Mouse (Mus musculus) cerebellum, postnatal 4 days (tissue): ENCODE data around the gene Aco1.

Source experiments
- DNase-seq, 2 experiments: peaks; one replicate each; pipeline ENCODE4 v3.0.0; 2022; ENCODE audit warnings: low spot score in 2 of 2, mixed read lengths in 1 of 2

Aco1 gene

GRCm38 (mm10) chr4:40156582-40157499, 14.0 kb downstream of the Aco1 start:
- no peak for DNase-seq

GRCm38 (mm10) chr4:40157500-40158223, 14.8 kb downstream of the Aco1 start:
- no peak for DNase-seq

DNA sequence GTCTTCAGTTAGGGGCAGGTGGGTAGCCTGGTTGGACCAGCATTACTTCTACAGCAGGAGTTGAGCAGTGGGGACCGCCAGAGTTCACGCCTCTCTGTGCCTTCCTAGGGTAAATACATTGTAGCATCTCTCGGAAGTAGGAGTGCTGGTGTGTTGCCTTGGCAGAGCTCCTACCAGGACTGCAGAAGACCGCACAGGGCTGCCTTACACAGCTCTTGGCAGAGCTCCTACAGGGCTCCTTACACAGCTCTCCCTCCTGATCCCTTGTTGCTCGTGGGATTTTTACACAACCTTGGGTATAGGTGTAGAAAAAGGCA, 15.3 kb downstream of the Aco1 start:
- no peak for DNase-seq

GRCm38 (mm10) chr4:40160591-40161434, 17.9 kb downstream of the Aco1 start:
- DNase-seq: no peak

GRCm38 (mm10) chr4:40163646-40164045, 20.8 kb downstream of the Aco1 start:
- DNase-seq: peak in 1 of 2 experiments; percentile 11

DNA sequence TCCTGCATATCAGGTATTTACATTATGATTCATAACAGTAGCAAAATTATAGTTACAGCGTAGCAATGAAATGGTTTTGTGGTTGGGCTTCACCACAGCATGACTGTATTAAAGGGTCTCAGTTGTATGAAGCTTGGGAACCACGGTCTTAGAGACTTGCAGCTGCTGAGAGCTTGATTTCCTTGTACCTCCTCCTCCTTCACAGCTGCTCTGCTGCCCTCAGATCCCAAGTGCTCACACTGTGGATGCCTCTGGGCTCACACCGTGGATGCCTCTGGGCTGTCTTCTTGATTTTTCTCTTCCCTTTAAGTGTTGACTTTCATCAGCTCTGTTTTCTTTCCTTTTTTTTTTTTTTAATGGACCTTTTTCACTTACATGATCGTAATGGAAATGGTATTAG, 28.6 kb downstream of the Aco1 start:
- no peak for DNase-seq

DNA sequence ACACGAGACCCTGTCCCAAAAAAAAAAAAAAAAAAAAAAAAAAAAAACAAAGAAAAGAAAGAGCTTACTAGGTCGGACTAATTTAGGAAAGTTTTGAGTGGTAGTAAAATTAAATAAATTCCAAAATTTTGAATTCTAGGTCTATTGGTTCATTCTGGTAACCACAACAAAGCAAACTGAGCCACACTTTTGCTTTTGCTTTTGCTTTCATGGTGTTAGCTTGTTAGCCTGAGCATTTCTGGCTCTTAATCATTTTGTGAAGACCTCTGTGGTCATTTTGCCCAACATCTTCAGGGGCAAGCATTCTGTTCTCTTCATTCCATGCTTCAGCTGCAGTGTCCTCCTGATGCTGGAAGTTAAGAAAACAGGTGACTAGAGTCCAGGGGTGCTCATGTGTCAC, 29.5 kb downstream of the Aco1 start:
- DNase-seq: no peak

GRCm38 (mm10) chr4:40174321-40174720, 31.4 kb downstream of the Aco1 start:
- no peak for DNase-seq

GRCm38 (mm10) chr4:40178584-40178983, 35.7 kb downstream of the Aco1 start:
- peak in 1 of 2 experiments; percentile 4 for DNase-seq

DNA sequence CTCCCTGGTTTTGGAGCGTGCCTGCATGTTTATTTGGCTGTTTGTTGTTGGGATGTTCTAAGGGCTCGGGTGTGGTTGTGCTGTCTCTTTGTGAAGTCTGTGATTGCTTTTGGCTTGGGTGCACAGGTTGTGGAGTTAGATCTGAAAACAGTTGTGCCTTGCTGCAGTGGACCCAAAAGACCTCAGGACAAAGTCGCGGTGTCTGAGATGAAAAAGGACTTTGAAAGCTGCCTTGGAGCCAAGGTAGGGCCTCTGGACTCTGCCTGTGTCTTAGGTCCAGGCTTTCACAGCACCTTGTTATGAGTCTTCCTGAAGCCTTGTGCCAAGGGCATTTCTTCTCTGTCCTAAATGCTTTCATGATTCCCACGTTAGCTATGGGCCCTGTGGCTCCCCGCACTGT, 37.2 kb downstream of the Aco1 start:
- no peak for DNase-seq

DNA sequence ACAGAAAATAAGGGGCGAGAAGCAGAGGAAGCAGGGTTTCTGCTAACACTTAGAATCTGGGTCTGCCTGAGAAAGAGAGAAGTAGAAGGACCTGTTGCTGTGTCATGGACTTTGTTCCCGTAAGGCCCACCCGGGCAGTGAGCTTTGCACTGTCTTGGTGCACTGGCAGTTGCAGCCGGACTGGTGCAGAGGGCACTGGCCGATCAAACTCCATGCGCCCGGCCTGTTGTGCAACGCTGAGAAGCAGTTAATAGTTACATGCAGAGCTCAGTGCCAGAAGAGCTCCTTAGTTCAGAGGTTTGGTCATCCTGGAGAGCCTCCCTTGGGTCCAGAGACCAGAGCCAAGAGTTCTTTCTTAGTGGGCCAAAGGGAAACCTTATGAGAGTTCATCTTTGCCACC, 38.8 kb downstream of the Aco1 start:
- DNase-seq: peak in 1 of 2 experiments; percentile 17

GRCm38 (mm10) chr4:40182651-40183320, 39.9 kb downstream of the Aco1 start:
- peak; percentile 56 to 69 for DNase-seq

GRCm38 (mm10) chr4:40183781-40184180, 40.9 kb downstream of the Aco1 start:
- peak in 1 of 2 experiments; percentile 2 for DNase-seq

DNA sequence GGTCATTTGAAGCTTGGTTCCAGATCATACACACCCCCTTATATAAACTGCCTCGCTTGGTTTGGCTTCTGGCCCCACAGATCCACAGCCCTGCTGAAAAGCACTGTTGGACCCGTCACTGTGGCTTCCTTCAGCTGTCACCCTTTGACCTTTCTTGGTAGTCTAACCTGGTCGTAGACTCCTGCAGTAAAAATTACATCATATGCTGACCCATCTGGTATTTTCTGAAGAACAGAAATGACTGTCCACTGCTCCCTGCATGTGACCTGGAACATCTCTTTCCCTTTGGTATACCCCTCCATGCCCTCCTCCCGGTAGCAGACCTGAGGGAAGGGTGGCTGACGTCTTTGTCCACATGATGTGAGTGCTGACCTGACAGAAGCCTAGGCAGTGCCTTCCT, 41.6 kb downstream of the Aco1 start:
- peak in 1 of 2 experiments; percentile 8 for DNase-seq

DNA sequence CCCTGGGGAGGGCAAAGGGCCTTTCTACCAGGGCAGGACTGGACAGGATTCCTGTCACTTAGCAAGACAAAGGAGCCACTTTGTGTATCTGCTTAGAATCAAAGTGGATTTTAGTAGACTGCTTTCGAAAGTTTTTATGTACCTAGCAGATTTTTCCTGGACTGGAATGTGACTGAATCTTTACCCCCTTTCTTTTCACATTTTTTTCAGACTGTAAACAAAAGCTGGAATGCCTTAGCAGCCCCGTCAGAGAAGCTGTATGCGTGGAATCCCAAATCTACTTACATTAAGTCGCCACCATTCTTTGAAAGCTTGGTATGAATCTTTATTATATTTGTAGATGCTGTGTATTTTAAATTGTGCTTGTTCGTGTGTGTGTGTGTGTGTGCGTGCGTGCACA, 45.1 kb downstream of the Aco1 start:
- DNase-seq: no peak

DNA sequence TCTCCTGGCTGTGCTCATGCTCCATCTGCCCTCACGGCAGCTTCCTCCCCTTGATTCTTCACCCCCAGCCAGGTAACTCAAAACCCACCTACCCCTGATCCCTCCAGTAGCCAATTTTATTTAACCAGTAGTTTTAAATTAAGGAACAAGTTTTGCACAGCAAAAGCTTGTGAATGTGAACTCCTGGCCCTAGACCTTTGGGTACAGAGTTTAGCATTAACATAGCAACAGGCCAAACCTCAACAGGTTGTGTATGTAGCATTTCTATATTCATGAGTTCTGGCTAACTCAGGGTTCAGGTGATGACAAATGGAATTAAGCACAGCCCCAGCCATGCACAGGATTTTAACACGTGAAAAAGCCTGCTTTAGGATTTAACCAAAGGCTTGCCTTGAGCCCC, 49.4 kb downstream of the Aco1 start:
- DNase-seq: no peak

DNA sequence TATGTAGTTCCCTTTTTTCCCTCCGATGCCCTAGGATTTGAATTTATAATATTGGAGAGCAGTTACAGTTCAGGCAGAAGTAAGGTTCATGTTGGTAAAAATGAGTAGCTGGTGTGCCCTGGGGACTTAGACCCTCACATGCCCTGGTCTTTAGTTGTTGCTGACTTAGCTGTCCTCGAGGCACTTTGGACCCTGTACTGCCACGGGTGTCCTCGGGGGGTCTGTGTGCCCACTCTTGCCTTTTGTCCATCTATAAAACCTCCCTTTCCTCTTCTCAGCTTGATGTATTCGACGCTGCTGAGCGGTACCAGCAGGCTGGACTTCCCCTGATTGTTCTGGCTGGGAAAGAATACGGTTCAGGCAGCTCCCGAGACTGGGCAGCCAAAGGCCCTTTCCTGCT, 50.6 kb downstream of the Aco1 start:
- no peak for DNase-seq

- DNase-seq: no peak
Observed at GRCm38 (mm10) chr4:40195336-40195735, 52.5 kb downstream of the Aco1 start.

DNA sequence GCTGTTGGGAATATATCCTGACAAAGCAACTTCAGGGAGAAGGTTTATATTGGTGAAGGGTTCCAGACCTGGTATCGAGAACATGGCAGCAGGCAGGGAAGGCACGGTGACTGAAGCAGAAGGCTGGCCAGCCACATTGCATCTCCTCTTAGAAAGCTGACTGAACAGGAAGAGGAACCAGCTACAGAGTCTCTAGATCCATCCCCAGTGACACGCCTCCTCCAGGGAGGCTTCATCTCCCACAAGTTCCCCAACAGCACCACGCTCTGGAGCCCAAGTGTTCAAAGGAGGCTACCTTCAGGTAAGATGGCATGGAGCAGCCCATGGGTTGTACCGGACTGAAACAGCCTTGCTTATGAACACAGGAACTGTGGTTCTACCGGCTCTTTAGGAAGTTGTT, 59.3 kb downstream of the Aco1 start:
- no peak for DNase-seq

DNA sequence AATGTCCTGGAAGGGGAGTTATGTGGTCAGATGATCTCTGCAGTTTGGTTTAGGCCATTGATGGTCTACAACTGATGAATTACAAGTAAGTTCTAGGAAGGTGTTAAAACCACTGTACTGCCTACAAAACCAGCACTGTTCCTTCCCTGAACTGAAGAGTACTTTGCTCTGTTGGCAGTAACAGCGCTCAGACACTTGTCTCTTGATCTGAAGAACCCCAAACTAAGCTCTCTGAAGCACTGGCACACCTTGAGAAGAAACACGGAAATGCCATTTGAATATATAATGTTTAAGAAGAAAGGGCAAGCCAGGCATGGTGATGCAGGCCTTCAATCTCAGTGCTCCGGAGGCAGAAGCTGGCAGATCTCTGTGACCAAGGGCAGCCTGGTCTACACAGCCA, 61.5 kb downstream of the Aco1 start:
- no peak for DNase-seq

- no peak for DNase-seq
Observed at GRCm38 (mm10) chr4:40205231-40205903, 62.5 kb downstream of the Aco1 start.
